Mouse (Mus musculus): ENCODE data around the gene Pak1. TPM values are rescaled to one million over a fixed set of nuclear protein-coding genes. Genes with fewer than 3 reads are reported as not detected.

The Pak1 gene
- polyA plus RNA-seq, 1 experiment from 2014 or later, result 171 TPM

DNA sequence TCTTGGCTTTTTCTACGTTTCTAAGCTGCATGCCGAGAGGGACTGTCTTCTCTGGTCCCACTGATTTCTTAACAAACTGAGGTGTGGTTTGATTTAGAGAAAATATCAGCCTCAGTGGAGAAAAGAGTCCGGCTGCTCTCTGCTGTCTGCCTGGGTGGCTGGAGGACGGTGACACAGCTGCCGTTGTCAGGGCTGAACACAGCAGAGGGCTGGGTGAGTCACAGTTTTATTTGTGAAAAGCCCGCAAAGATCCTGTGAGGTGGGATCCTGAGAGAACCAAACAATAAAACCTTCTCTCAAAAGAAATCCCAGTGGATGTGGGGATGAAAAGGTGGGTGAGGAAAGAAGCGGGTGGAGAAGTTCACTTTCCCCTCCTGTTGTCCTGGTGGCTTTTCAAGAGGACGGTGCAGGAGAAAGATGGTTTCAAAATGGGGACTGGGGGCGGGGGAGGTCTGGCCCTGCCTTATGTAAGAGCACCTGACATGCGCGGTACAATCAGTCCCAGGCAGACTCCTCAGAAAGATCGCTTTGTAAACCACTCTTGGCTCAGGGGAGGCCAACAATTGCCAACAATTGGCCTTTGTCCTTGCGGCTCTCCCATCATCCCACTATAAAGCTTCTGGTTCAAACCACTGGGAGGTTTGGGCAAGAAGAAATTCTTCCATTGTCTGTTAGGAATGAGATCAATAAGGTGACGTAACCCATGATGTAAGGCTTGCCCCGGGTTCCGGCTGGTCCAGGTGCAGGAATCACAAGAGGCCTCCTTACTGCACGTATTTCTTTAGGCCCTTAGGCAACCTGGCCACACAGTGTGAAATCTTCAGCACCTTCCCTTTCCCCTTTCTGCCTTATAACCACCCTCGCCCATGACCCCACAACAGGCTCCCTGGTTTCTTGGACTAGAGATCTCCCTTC lies 31.1 kb upstream of the Pak1 start:
- DNase-seq, result peak; percentile 73
- Histone ChIP-seq H3K9me3 (ENCODE audit: control insufficient read depth, low read length) (no peaks in the 10 kb centered on the region), H3K36me3 (ENCODE audit: control insufficient read depth, insufficient read depth, low read length) (no peaks in the 10 kb centered on the region), H3K27ac (replicated peaks; ENCODE audit: low read depth, low read length) (peak overlapping the region; percentile 63), H3K4me1 (ENCODE audit: control insufficient read depth, insufficient read depth, low read length) (0 out of 2 replicates have a peak, but pooled peaks cover 6% of the 10 kb centered on the region), H3K4me2 (ENCODE audit: low read length) (peak overlapping the region; percentile 44), H3K9ac (replicated peaks; ENCODE audit: low read length) (peak overlapping the region; percentile 36; the same call in 1 of the 2 replicates), H3K27me3 (ENCODE audit: control insufficient read depth, insufficient read depth, low read length) (no peaks in the 10 kb centered on the region), H3K4me3 (replicated peaks; ENCODE audit: low read depth, low read length) (0 out of 2 replicates have a peak overlapping the region, but pooled peaks have one; percentile 2)
- 28% methylated on average over 18 of the region's 18 CpGs for whole genome bisulfite sequencing
- ATAC-seq (ENCODE audit: low FRiP score, low TSS enrichment), result peak; percentile 84

- no peak for ATAC-seq (ENCODE audit: low FRiP score, low TSS enrichment)
- WGBS, result 88% methylated on average over 11 of the region's 11 CpGs
- H3K27me3 ChIP-seq (ENCODE audit: control insufficient read depth, insufficient read depth, low read length), result no peaks in the 10 kb centered on the region
- H3K4me2 ChIP-seq (ENCODE audit: low read length), result no peak overlapping the region
- no peaks in the 10 kb centered on the region for H3K36me3 ChIP-seq (ENCODE audit: control insufficient read depth, insufficient read depth, low read length)
- H3K9me3 ChIP-seq (ENCODE audit: control insufficient read depth, low read length), result no peaks in the 10 kb centered on the region
- no peak overlapping the region for H3K4me3 ChIP-seq (replicated peaks; ENCODE audit: low read depth, low read length)
- H3K4me1 ChIP-seq (ENCODE audit: control insufficient read depth, insufficient read depth, low read length), result no peaks in the 10 kb centered on the region
- no peak for DNase-seq
- H3K9ac ChIP-seq (replicated peaks; ENCODE audit: low read length), result no peak overlapping the region
- H3K27ac ChIP-seq (replicated peaks; ENCODE audit: low read depth, low read length), result no peak overlapping the region
Observed at GRCm38 (mm10) chr7:97764591-97764990, 23.8 kb upstream of the Pak1 start.

DNA sequence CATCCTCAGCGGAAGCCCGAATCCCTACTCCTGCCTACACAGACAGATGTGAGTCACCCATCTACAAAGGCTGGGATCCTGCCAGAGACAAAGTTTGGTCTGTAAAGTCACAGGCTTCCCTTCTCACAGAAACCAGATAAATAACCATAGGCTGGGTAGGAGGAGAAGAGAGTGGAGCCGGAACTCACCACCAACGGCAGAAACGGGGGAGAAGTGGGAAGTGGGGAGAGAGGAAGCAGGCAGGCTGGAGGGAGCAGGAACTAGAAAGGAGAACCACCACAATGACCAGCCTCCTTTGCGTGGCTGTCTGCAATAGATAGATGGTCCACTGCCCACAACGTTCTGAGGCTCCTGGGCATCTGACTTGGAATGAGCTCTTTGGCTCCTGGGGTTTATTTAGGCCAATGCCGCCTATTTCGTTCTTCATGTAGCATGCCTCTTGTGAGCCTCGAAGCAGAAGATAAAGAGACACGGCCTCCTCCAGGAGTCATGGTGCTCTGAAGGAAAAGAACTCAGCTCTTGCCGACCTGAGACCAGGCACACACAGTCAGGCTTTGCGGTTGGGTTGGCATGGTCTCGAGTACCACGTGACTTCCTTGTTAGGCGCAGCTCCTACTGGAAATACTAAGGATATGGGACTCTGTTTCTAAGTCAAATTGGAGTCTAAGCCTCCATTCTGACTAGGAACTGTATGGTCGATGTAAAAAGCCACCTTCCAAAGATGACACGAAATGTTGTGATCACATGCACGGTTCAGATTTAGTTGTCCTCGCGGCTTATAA lies 23.0 kb upstream of the Pak1 start:
- Histone ChIP-seq H3K4me1 (ENCODE audit: control insufficient read depth, insufficient read depth, low read length) (no peaks in the 10 kb centered on the region), H3K4me3 (replicated peaks; ENCODE audit: low read depth, low read length) (no peak overlapping the region), H3K9ac (replicated peaks; ENCODE audit: low read length) (no peak overlapping the region), H3K9me3 (ENCODE audit: control insufficient read depth, low read length) (no peaks in the 10 kb centered on the region), H3K27ac (replicated peaks; ENCODE audit: low read depth, low read length) (no peak overlapping the region), H3K36me3 (ENCODE audit: control insufficient read depth, insufficient read depth, low read length) (no peaks in the 10 kb centered on the region), H3K27me3 (ENCODE audit: control insufficient read depth, insufficient read depth, low read length) (no peaks in the 10 kb centered on the region), H3K4me2 (ENCODE audit: low read length) (no peak overlapping the region)
- no peak for ATAC-seq (ENCODE audit: low FRiP score, low TSS enrichment)
- no peak for DNase-seq
- 93% methylated on average over 21 of the region's 21 CpGs for WGBS

- no peak overlapping the region for H3K4me2 ChIP-seq (ENCODE audit: low read length)
- no peaks in the 10 kb centered on the region for H3K4me1 ChIP-seq (ENCODE audit: control insufficient read depth, insufficient read depth, low read length)
- H3K36me3 ChIP-seq (ENCODE audit: control insufficient read depth, insufficient read depth, low read length), result no peaks in the 10 kb centered on the region
- ATAC-seq (ENCODE audit: low FRiP score, low TSS enrichment) (no peak), DNase-seq (no peak)
- H3K27ac ChIP-seq (replicated peaks; ENCODE audit: low read depth, low read length), result no peak overlapping the region
- WGBS, result 84% methylated on average over 5 of the region's 5 CpGs
- H3K9ac ChIP-seq (replicated peaks; ENCODE audit: low read length), result no peak overlapping the region
- H3K9me3 ChIP-seq (ENCODE audit: control insufficient read depth, low read length), result no peaks in the 10 kb centered on the region
- H3K4me3 ChIP-seq (replicated peaks; ENCODE audit: low read depth, low read length), result no peak overlapping the region
- H3K27me3 ChIP-seq (ENCODE audit: control insufficient read depth, insufficient read depth, low read length), result no peaks in the 10 kb centered on the region
Observed at GRCm38 (mm10) chr7:97765963-97766347, 22.4 kb upstream of the Pak1 start.

DNA sequence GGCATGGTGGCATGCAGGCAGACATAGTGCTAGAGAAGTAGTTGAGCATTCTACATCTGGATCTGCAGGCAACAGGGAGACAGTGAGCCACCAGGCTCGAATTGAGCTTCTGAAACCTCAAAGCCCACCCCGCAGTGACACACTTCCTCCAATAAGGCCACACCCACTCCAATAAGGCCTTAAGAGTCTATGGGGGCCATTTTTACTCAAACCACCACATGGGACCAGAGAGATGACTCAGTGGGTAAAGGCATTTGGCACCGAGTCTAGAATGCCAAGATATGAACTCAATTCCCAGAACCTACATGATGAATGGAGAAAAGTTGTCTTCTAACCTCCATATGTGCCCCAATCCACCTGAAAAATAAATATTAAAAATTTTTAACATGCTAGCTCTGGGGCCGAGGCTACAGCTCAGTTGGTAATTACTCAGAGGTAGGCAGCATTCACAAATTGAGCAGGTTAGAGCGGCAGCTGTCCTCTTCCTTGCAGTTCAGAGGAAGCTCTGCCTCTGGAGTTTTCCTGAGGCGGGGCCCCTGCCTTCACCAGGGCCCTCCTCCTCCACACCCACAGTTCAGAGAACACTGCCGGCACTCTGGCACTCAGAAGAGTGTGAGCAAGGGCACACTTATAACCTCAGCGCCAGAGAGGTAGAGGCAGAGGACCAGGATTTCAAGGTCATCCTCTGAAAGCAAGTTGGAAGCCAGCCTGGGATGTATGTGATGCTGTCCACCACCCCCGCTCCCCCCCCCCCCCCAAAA lies 21.8 kb upstream of the Pak1 start:
- no peak for ATAC-seq (ENCODE audit: low FRiP score, low TSS enrichment)
- H3K4me1 ChIP-seq (ENCODE audit: control insufficient read depth, insufficient read depth, low read length), result no peaks in the 10 kb centered on the region
- no peak overlapping the region for H3K27ac ChIP-seq (replicated peaks; ENCODE audit: low read depth, low read length)
- DNase-seq, result no peak
- H3K9me3 ChIP-seq (ENCODE audit: control insufficient read depth, low read length), result no peaks in the 10 kb centered on the region
- no peak overlapping the region for H3K9ac ChIP-seq (replicated peaks; ENCODE audit: low read length)
- H3K4me2 ChIP-seq (ENCODE audit: low read length), result no peak overlapping the region
- 80% methylated on average over 9 of the region's 9 CpGs for WGBS
- H3K27me3 ChIP-seq (ENCODE audit: control insufficient read depth, insufficient read depth, low read length), result no peaks in the 10 kb centered on the region
- no peak overlapping the region for H3K4me3 ChIP-seq (replicated peaks; ENCODE audit: low read depth, low read length)
- H3K36me3 ChIP-seq (ENCODE audit: control insufficient read depth, insufficient read depth, low read length), result no peaks in the 10 kb centered on the region

DNA sequence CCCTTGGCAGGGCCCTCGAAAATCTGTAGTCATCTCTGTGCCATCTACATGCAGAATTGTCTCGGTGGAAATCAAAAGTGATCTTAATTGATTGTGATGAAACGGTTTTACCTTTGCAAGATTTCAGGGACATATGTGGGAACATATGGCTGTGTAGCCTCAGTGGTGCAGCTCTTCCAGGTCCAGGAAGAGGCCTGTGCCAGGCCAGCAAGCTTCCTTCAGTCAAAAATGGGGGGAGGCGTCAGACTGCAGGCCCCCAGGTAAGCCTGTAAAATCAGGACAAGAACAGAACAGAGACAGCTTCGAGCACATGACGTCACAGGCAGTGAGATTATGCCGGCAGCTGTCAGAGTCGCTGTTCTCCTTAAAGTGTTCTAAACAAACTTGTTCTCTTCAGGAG lies 20.5 kb upstream of the Pak1 start:
- DNase-seq (no peak), ATAC-seq (ENCODE audit: low FRiP score, low TSS enrichment) (no peak)
- no peaks in the 10 kb centered on the region for H3K27me3 ChIP-seq (ENCODE audit: control insufficient read depth, insufficient read depth, low read length)
- H3K4me1 ChIP-seq (ENCODE audit: control insufficient read depth, insufficient read depth, low read length), result no peaks in the 10 kb centered on the region
- H3K9me3 ChIP-seq (ENCODE audit: control insufficient read depth, low read length), result no peaks in the 10 kb centered on the region
- H3K36me3 ChIP-seq (ENCODE audit: control insufficient read depth, insufficient read depth, low read length), result no peaks in the 10 kb centered on the region
- no peak overlapping the region for H3K4me3 ChIP-seq (replicated peaks; ENCODE audit: low read depth, low read length)
- H3K4me2 ChIP-seq (ENCODE audit: low read length), result no peak overlapping the region
- WGBS, result 83% methylated on average over 8 of the region's 8 CpGs
- no peak overlapping the region for H3K27ac ChIP-seq (replicated peaks; ENCODE audit: low read depth, low read length)
- H3K9ac ChIP-seq (replicated peaks; ENCODE audit: low read length), result no peak overlapping the region

- DNase-seq (no peak), ATAC-seq (ENCODE audit: low FRiP score, low TSS enrichment) (no peak)
- no peaks in the 10 kb centered on the region for H3K9me3 ChIP-seq (ENCODE audit: control insufficient read depth, low read length)
- no peak overlapping the region for H3K27ac ChIP-seq (replicated peaks; ENCODE audit: low read depth, low read length)
- H3K4me2 ChIP-seq (ENCODE audit: low read length), result no peak overlapping the region
- H3K27me3 ChIP-seq (ENCODE audit: control insufficient read depth, insufficient read depth, low read length), result no peaks in the 10 kb centered on the region
- H3K4me3 ChIP-seq (replicated peaks; ENCODE audit: low read depth, low read length), result no peak overlapping the region
- WGBS, result 82% methylated on average over 4 of the region's 4 CpGs
- no peaks in the 10 kb centered on the region for H3K36me3 ChIP-seq (ENCODE audit: control insufficient read depth, insufficient read depth, low read length)
- no peak overlapping the region for H3K9ac ChIP-seq (replicated peaks; ENCODE audit: low read length)
- no peaks in the 10 kb centered on the region for H3K4me1 ChIP-seq (ENCODE audit: control insufficient read depth, insufficient read depth, low read length)
Observed at GRCm38 (mm10) chr7:97769020-97769419, 19.3 kb upstream of the Pak1 start.

DNA sequence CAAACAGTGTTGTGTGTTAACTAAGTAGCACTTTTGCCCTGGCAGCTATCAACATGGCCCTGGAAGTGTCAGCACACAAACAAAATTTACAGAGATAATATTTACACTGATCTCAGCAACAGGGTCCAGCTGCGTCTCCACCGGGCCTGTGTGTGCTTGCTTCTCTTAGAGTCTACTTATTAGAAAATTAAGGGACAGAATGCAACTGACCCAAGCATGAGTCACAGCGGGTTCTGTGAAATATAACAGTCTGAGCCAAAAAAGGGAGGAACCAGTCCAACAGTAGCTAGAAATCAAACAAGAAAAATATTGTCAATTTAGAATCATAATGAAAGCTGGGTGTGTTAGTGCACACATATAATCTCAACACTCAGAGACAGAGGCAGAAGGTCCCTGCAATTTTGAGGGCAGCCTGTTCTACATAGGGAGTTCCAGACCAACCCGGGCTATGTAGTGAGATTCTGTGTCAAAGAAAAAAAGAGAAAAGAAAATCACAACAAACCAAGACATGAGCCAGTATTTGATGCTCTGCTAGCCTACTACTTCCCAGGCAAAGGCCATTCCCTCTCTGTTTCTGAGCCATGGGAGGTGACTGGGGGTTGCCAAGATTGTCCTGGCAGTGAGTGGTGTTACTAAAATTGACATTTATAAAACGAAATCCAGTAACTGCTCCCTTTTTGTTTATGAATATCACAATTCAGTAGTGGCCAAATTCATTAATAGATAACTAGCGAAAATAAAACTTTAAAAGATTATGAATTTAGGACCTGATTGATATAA lies 17.3 kb upstream of the Pak1 start:
- no peak for DNase-seq
- no peak overlapping the region for H3K4me2 ChIP-seq (ENCODE audit: low read length)
- WGBS, result 88% methylated on average over 6 of the region's 6 CpGs
- no peak for ATAC-seq (ENCODE audit: low FRiP score, low TSS enrichment)
- no peaks in the 10 kb centered on the region for H3K4me1 ChIP-seq (ENCODE audit: control insufficient read depth, insufficient read depth, low read length)
- H3K9me3 ChIP-seq (ENCODE audit: control insufficient read depth, low read length), result no peaks in the 10 kb centered on the region
- H3K4me3 ChIP-seq (replicated peaks; ENCODE audit: low read depth, low read length), result no peak overlapping the region
- H3K27me3 ChIP-seq (ENCODE audit: control insufficient read depth, insufficient read depth, low read length), result no peaks in the 10 kb centered on the region
- no peak overlapping the region for H3K9ac ChIP-seq (replicated peaks; ENCODE audit: low read length)
- no peaks in the 10 kb centered on the region for H3K36me3 ChIP-seq (ENCODE audit: control insufficient read depth, insufficient read depth, low read length)
- H3K27ac ChIP-seq (replicated peaks; ENCODE audit: low read depth, low read length), result no peak overlapping the region
